Mouse (Mus musculus): Measurements from ENCODE around the gene Syt3. TPM values are rescaled to one million over a fixed set of nuclear protein-coding genes. Genes with fewer than 3 reads are reported as not detected.

Syt3 gene
- total RNA-seq, 2 experiments from 2014 or later: 91.3 to 92.1 TPM

GRCm38 (mm10) chr7:44401673-44402072, 17.8 kb downstream of the Syt3 start:
- no peak for DNase-seq (ENCODE audit: extremely low spot score in 1 of 2, low spot score in 1 of 2)

GRCm38 (mm10) chr7:44405346-44406014, 21.6 kb downstream of the Syt3 start:
- peak; percentile 72 to 86 for DNase-seq (ENCODE audit: extremely low spot score in 1 of 2, low spot score in 1 of 2)

- DNase-seq (ENCODE audit: extremely low spot score in 1 of 2, low spot score in 1 of 2): no peak
Measured at GRCm38 (mm10) chr7:44406015-44406355, 22.1 kb downstream of the Syt3 start.

GRCm38 (mm10) chr7:44411144-44411543, 27.2 kb downstream of the Syt3 start:
- DNase-seq (ENCODE audit: extremely low spot score in 1 of 2, low spot score in 1 of 2): no peak

- no peak for DNase-seq (ENCODE audit: extremely low spot score in 1 of 2, low spot score in 1 of 2)
Measured at GRCm38 (mm10) chr7:44413307-44413706, 29.4 kb downstream of the Syt3 start.

GRCm38 (mm10) chr7:44427666-44428065, 43.8 kb downstream of the Syt3 start:
- DNase-seq (ENCODE audit: extremely low spot score in 1 of 2, low spot score in 1 of 2): no peak

GRCm38 (mm10) chr7:44428171-44428950, 44.5 kb downstream of the Syt3 start:
- peak; percentile 58 to 74 for DNase-seq (ENCODE audit: extremely low spot score in 1 of 2, low spot score in 1 of 2)

- peak; percentile 66 to 77 for DNase-seq (ENCODE audit: extremely low spot score in 1 of 2, low spot score in 1 of 2)
Measured at GRCm38 (mm10) chr7:44428968-44429521, 45.1 kb downstream of the Syt3 start, which contains the start of gene Lrrc4b. TSS of gene Lrrc4b (plus strand) at chr7:44429018.

- DNase-seq (ENCODE audit: extremely low spot score in 1 of 2, low spot score in 1 of 2): peak in 1 of 2 experiments; percentile 37
Measured at GRCm38 (mm10) chr7:44429534-44430488, 45.9 kb downstream of the Syt3 start.

GRCm38 (mm10) chr7:44432550-44432949, 48.6 kb downstream of the Syt3 start:
- DNase-seq (ENCODE audit: extremely low spot score in 1 of 2, low spot score in 1 of 2): no peak

GRCm38 (mm10) chr7:44433371-44433770, 49.5 kb downstream of the Syt3 start:
- no peak for DNase-seq (ENCODE audit: extremely low spot score in 1 of 2, low spot score in 1 of 2)

- DNase-seq (ENCODE audit: extremely low spot score in 1 of 2, low spot score in 1 of 2): no peak
Measured at GRCm38 (mm10) chr7:44434089-44434488, 50.2 kb downstream of the Syt3 start.

- DNase-seq (ENCODE audit: extremely low spot score in 1 of 2, low spot score in 1 of 2): no peak
Measured at GRCm38 (mm10) chr7:44435796-44436195, 51.9 kb downstream of the Syt3 start.

- DNase-seq (ENCODE audit: extremely low spot score in 1 of 2, low spot score in 1 of 2): no peak
Measured at GRCm38 (mm10) chr7:44436267-44436666, 52.4 kb downstream of the Syt3 start.

- DNase-seq (ENCODE audit: extremely low spot score in 1 of 2, low spot score in 1 of 2): no peak
Measured at GRCm38 (mm10) chr7:44437188-44437587, 53.3 kb downstream of the Syt3 start.

GRCm38 (mm10) chr7:44437933-44438332, 54.0 kb downstream of the Syt3 start:
- DNase-seq (ENCODE audit: extremely low spot score in 1 of 2, low spot score in 1 of 2): no peak

- no peak for DNase-seq (ENCODE audit: extremely low spot score in 1 of 2, low spot score in 1 of 2)
Measured at GRCm38 (mm10) chr7:44439696-44440095, 55.8 kb downstream of the Syt3 start.

GRCm38 (mm10) chr7:44440479-44440878, 56.6 kb downstream of the Syt3 start:
- DNase-seq (ENCODE audit: extremely low spot score in 1 of 2, low spot score in 1 of 2): no peak

GRCm38 (mm10) chr7:44441180-44441579, 57.3 kb downstream of the Syt3 start:
- no peak for DNase-seq (ENCODE audit: extremely low spot score in 1 of 2, low spot score in 1 of 2)

- DNase-seq (ENCODE audit: extremely low spot score in 1 of 2, low spot score in 1 of 2): peak in 1 of 2 experiments; percentile 74
Measured at GRCm38 (mm10) chr7:44441648-44442109, 57.8 kb downstream of the Syt3 start.

All from layer of hippocampus, postnatal 25 days (tissue).